Mouse (Mus musculus) forebrain, embryonic 15.5 days (tissue): ENCODE measurements around the gene Tmem108. TPM values are rescaled to one million over a fixed set of nuclear protein-coding genes. Genes with fewer than 3 reads are reported as not detected.

Experiments
- ATAC-seq: fragments of 200-750 bp; cut with Nextera tagmentation; replicated peaks from 2 replicates; pipeline ENCODE4 v1.8.0; 2017; ENCODE audit warnings: mild to moderate bottlenecking, moderate TSS enrichment, moderate library complexity
- H3K27ac ChIP-seq: fragments of 300-500 bp; sonication (generic); replicated peaks from 2 replicates; pipeline ENCODE4 v1.5.1; 2015; ENCODE audit warnings: mild to moderate bottlenecking, inconsistent platforms
- H3K27me3 ChIP-seq: fragments of 300-500 bp; sonication (generic); 2 replicates; pipeline ENCODE4 v1.6.1; 2015; ENCODE audit warnings: inconsistent platforms
- H3K36me3 ChIP-seq: fragments of 300-500 bp; sonication (generic); 2 replicates; pipeline ENCODE4 v1.6.1; 2015; ENCODE audit warnings: mild to moderate bottlenecking, inconsistent platforms
- H3K4me1 ChIP-seq: fragments of 300-500 bp; sonication (generic); 2 replicates; pipeline ENCODE4 v1.6.1; 2015; ENCODE audit warnings: inconsistent platforms
- H3K4me2 ChIP-seq: fragments of 300-500 bp; sonication (generic); replicated peaks from 2 replicates; pipeline ENCODE4 v1.6.1; 2015; ENCODE audit warnings: mild to moderate bottlenecking, inconsistent platforms
- H3K4me3 ChIP-seq: fragments of 300-500 bp; sonication (generic); 2 replicates; pipeline ENCODE4 v1.5.1; 2015; ENCODE audit warnings: mild to moderate bottlenecking, inconsistent platforms
- H3K9ac ChIP-seq: fragments of 300-500 bp; sonication (generic); replicated peaks from 2 replicates; pipeline ENCODE4 v1.6.1; 2015; ENCODE audit warnings: mild to moderate bottlenecking, inconsistent platforms
- H3K9me3 ChIP-seq: fragments of 300-500 bp; sonication (generic); 2 replicates; pipeline ENCODE4 v1.6.1; 2016; ENCODE audit warnings: inconsistent platforms
- WGBS: fragments of 180-500 bp; shearing (Covaris S2); methylation state at CpG from one replicate; pipeline ENCODE4 v1.1.7; 2015; ENCODE audit warnings: mixed read lengths; 5-methylcytosine and 5-hydroxymethylcytosine counted together
- polyA plus RNA-seq: library from polyadenylated mRNA; unstranded; fragments of >200 nt; fragmentation: Nextera tagmentation; extraction: Ambion mirVana; gene quantifications from 2 replicates; pipeline ENCODE4 v1.2.1, GENCODE M21; 2015

Tmem108 gene
- polyA plus RNA-seq, 1 experiment from 2014 or later: 78.0 TPM

- Histone ChIP-seq H3K9ac (no peak overlapping the region), H3K4me3 (no peak overlapping the region), H3K27me3 (no peaks in the 10 kb centered on the region), H3K9me3 (no peaks in the 10 kb centered on the region), H3K27ac (no peak overlapping the region), H3K36me3 (peaks cover 3% of the 10 kb centered on the region), H3K4me1 (peaks cover 46% of the 10 kb centered on the region), H3K4me2 (no peak overlapping the region)
- no peak for ATAC-seq
- 79% methylated on average over 8 of the region's 8 CpGs for WGBS
Measured at GRCm38 (mm10) chr9:103498699-103499098, 262.9 kb downstream of the Tmem108 start.

DNA sequence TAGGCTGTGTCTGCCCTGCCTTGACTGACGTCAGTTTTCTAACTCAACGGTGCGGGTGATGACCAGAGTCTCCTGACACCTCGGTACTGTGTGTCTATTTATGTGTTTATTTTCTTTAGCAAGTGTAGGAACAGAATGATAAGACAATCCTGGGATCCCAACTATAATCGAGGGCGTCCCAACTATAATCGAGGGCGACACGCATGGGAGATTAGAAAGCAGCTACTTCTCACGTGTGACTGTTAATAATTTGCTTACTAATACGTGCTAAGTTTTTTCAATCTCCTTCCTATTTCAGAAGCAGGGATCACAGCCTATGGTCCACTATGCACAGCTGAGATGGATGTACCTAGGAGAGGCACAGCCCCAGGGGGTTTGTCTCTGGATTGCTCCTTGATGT is 266.2 kb downstream of the Tmem108 start:
- no peak overlapping the region for H3K4me3 ChIP-seq
- ATAC-seq: no peak
- no peak overlapping the region for H3K9ac ChIP-seq
- no peaks in the 10 kb centered on the region for H3K9me3 ChIP-seq
- no peaks in the 10 kb centered on the region for H3K27me3 ChIP-seq
- no peak overlapping the region for H3K4me2 ChIP-seq
- WGBS: 91% methylated on average over 11 of the region's 11 CpGs
- no peak overlapping the region for H3K27ac ChIP-seq
- peaks cover 19% of the 10 kb centered on the region for H3K4me1 ChIP-seq
- peaks cover 3% of the 10 kb centered on the region for H3K36me3 ChIP-seq

- H3K36me3 ChIP-seq: peaks cover under 1% of the 10 kb centered on the region; the same call in 1 of the 2 replicates
- H3K4me1 ChIP-seq: peaks cover 13% of the 10 kb centered on the region
- H3K9ac ChIP-seq: no peak overlapping the region
- no peak overlapping the region for H3K4me3 ChIP-seq
- no peak overlapping the region for H3K4me2 ChIP-seq
- WGBS: 17% methylated on average over 7 of the region's 7 CpGs
- no peaks in the 10 kb centered on the region for H3K27me3 ChIP-seq
- H3K9me3 ChIP-seq: no peaks in the 10 kb centered on the region
- peak overlapping the region; percentile 60 for H3K27ac ChIP-seq
- peak; percentile 88 for ATAC-seq
Measured at GRCm38 (mm10) chr9:103494346-103495020, 267.2 kb downstream of the Tmem108 start.

- ATAC-seq: no peak
- WGBS: 81% methylated on average over 8 of the region's 8 CpGs
- peaks cover 13% of the 10 kb centered on the region for H3K4me1 ChIP-seq
Measured at GRCm38 (mm10) chr9:103491985-103492384, 269.7 kb downstream of the Tmem108 start.

GRCm38 (mm10) chr9:103490439-103490838 is 271.2 kb downstream of the Tmem108 start:
- Histone ChIP-seq H3K9me3 (no peaks in the 10 kb centered on the region), H3K4me3 (no peak overlapping the region), H3K9ac (no peak overlapping the region), H3K27ac (no peak overlapping the region), H3K4me2 (no peak overlapping the region), H3K4me1 (peaks cover 20% of the 10 kb centered on the region), H3K27me3 (no peaks in the 10 kb centered on the region), H3K36me3 (no peaks in the 10 kb centered on the region; the same call in 1 of the 2 replicates)
- peak; percentile 53 for ATAC-seq
- WGBS: 30% methylated on average over 2 of the region's 2 CpGs

More at GRCm38 (mm10) chr9:103491985-103492384, 269.7 kb downstream of the Tmem108 start:
- no peaks in the 10 kb centered on the region for H3K27me3 ChIP-seq
- no peaks in the 10 kb centered on the region for H3K9me3 ChIP-seq
- no peak overlapping the region for H3K27ac ChIP-seq
- H3K9ac ChIP-seq: no peak overlapping the region
- no peak overlapping the region for H3K4me3 ChIP-seq
- no peak overlapping the region for H3K4me2 ChIP-seq
- H3K36me3 ChIP-seq: no peaks in the 10 kb centered on the region; the same call in 1 of the 2 replicates

DNA sequence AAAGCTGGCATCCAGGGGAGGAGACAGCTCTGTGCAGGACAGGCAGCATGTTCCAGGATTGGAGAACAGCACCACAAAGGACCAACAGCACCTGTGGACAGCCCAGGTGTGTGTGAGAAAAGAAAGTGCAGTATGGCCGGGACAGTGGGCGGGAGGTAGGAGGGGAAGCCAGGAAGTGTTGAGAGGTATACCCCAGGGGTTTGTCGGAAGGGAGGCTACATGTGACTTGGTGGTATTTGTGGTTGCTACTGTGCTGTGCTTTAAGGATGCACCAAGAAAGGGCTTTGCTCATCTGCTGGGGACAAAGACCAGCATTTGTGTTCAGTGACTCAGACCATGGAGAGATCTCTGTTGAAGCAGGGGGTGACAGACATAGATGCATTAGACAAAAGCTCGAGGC is 271.8 kb downstream of the Tmem108 start:
- Histone ChIP-seq H3K36me3 (no peaks in the 10 kb centered on the region; the same call in 1 of the 2 replicates), H3K27me3 (no peaks in the 10 kb centered on the region), H3K9me3 (no peaks in the 10 kb centered on the region), H3K4me2 (no peak overlapping the region), H3K27ac (no peak overlapping the region), H3K4me3 (no peak overlapping the region), H3K9ac (no peak overlapping the region), H3K4me1 (peaks cover 15% of the 10 kb centered on the region)
- ATAC-seq: no peak
- 94% methylated on average over 4 of the region's 4 CpGs for WGBS

DNA sequence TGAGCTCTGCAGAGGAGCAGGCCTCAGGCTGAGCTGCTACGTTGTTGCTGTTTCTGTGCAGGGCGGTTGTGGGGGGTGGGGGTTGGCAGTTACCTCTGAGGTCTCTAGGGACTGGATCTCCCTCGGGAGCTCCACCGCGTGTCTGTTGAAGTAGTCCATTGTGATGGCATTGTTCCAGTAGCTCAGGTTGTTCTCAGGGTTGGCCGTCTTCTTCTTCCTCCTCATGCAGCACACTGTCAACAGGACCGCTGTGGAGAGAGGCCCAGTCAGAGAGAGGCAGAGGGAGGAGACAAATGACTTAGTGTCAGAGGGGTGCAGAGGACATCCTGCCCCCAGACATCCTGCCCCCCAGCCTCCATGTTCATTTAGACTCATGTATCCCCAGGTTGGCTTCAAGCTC is 272.5 kb downstream of the Tmem108 start:
- Histone ChIP-seq H3K9ac (no peak overlapping the region), H3K27ac (no peak overlapping the region), H3K4me2 (no peak overlapping the region), H3K4me1 (0 out of 2 replicates have a peak, but pooled peaks cover 7% of the 10 kb centered on the region), H3K9me3 (no peaks in the 10 kb centered on the region), H3K36me3 (no peaks in the 10 kb centered on the region; the same call in 1 of the 2 replicates), H3K27me3 (no peaks in the 10 kb centered on the region), H3K4me3 (no peak overlapping the region)
- WGBS: 56% methylated on average over 7 of the region's 7 CpGs
- ATAC-seq: no peak

GRCm38 (mm10) chr9:103486262-103486661 is 275.4 kb downstream of the Tmem108 start:
- WGBS: 79% methylated on average over 6 of the region's 6 CpGs
- H3K27me3 ChIP-seq: no peaks in the 10 kb centered on the region
- H3K9ac ChIP-seq: no peak overlapping the region
- no peak overlapping the region for H3K4me2 ChIP-seq
- no peak overlapping the region for H3K4me3 ChIP-seq
- 0 out of 2 replicates have a peak, but pooled peaks cover 7% of the 10 kb centered on the region for H3K4me1 ChIP-seq
- peaks cover 2% of the 10 kb centered on the region; the same call in 1 of the 2 replicates for H3K36me3 ChIP-seq
- H3K9me3 ChIP-seq: no peaks in the 10 kb centered on the region
- no peak for ATAC-seq
- no peak overlapping the region for H3K27ac ChIP-seq

GRCm38 (mm10) chr9:103485606-103486005 is 276.0 kb downstream of the Tmem108 start:
- Histone ChIP-seq H3K9me3 (no peaks in the 10 kb centered on the region), H3K36me3 (peaks cover 2% of the 10 kb centered on the region; the same call in 1 of the 2 replicates), H3K27ac (no peak overlapping the region), H3K4me3 (no peak overlapping the region), H3K4me2 (no peak overlapping the region), H3K9ac (no peak overlapping the region), H3K4me1 (peaks cover 12% of the 10 kb centered on the region), H3K27me3 (no peaks in the 10 kb centered on the region)
- ATAC-seq: no peak
- WGBS: 42% methylated on average over 8 of the region's 8 CpGs

DNA sequence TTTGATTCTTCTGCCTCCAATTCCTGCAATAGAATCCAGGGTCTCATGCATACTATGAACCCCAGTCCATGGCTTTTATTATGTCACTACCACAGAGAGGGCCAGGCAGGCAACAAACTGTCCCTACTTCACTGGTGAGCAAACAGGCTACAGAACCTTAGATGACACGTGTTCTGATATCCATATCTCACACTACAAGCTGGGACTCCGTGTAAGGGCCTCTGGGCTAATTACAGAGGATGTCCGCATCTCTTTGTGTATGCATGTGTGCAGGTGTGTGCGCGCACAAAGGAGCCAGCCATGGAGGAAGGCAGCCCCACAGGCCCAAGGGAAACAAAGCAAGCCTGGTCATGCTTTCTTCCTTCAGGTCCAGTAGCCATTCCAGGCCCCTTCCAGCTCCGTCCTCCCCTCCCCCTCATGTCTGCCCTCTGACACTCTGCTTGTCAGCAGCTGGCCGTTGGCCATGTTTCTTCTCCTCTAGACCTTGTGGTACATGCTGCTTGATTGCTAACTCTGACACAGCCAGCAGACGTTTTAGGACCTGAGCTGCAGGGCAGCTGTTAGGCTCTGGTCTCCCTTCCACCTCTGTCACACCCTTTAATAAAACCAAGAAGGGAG is 280.9 kb downstream of the Tmem108 start:
- peak overlapping the region; percentile 35; the same call in 1 of the 2 replicates for H3K27ac ChIP-seq

GRCm38 (mm10) chr9:103480044-103480576 is 281.5 kb downstream of the Tmem108 start, which contains the start of gene Bfsp2:
Gene Bfsp2, minus strand, starts transcription at chr9:103480420.
- no peak within 1 kb of the TSS for H3K9ac ChIP-seq
- whole genome bisulfite sequencing: 60% methylated on average over 9 of the region's 9 CpGs
- ATAC-seq: peak; percentile 51; the same call in 1 of the 2 replicates
- peak within 1 kb of the TSS; percentile 35; the same call in 1 of the 2 replicates for H3K27ac ChIP-seq
- H3K4me1 ChIP-seq: peaks cover 10% of the 10 kb centered on the region
- no peak within 1 kb of the TSS for H3K4me3 ChIP-seq
- H3K27me3 ChIP-seq: no peaks in the 10 kb centered on the region
- H3K9me3 ChIP-seq: no peaks in the 10 kb centered on the region
- no peak within 1 kb of the TSS for H3K4me2 ChIP-seq
- H3K36me3 ChIP-seq: 0 out of 2 replicates have a peak, but pooled peaks cover 2% of the 10 kb centered on the region

More for the DNA sequence above, 280.9 kb downstream of the Tmem108 start:
- Histone ChIP-seq H3K4me2 (no peak overlapping the region), H3K4me1 (peaks cover 10% of the 10 kb centered on the region), H3K9me3 (no peaks in the 10 kb centered on the region), H3K4me3 (no peak overlapping the region), H3K27me3 (no peaks in the 10 kb centered on the region), H3K36me3 (0 out of 2 replicates have a peak, but pooled peaks cover 2% of the 10 kb centered on the region), H3K9ac (no peak overlapping the region)
- WGBS: 47% methylated on average over 8 of the region's 8 CpGs
- ATAC-seq: no peak; the same call in 1 of the 2 replicates

DNA sequence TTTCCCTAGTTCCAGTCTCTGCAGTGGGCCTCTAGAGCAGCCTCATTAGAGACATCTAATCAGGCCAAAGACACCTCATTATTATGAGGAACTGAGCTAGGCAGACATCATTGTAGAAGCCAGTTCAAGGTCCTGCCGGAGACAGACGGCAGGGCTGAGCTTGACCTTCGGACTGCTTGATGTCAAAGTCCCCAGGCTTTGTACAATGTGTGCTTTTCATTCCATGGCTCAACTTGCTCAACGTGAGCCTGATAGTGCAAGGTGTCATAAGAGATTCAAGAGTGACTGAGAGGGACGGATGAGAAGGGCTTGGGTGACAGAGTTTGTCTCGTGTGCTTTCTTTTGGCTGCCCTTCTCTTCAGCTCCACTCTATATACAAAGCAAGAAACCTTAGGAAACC is 286.2 kb downstream of the Tmem108 start:
- no peaks in the 10 kb centered on the region for H3K27me3 ChIP-seq
- no peaks in the 10 kb centered on the region for H3K9me3 ChIP-seq
- H3K4me3 ChIP-seq: no peak overlapping the region
- ATAC-seq: no peak
- 74% methylated on average over 6 of the region's 6 CpGs for WGBS
- no peak overlapping the region for H3K9ac ChIP-seq
- no peak overlapping the region for H3K27ac ChIP-seq
- H3K36me3 ChIP-seq: no peaks in the 10 kb centered on the region
- H3K4me1 ChIP-seq: peaks cover 14% of the 10 kb centered on the region
- H3K4me2 ChIP-seq: no peak overlapping the region
